Mouse (Mus musculus) ovary, postnatal 14 days (tissue): ENCODE measurements around the gene Ttc23l.
"Not testable (repeated sequence)": the region's sequence is repeated elsewhere in the genome, so short reads cannot be mapped to it uniquely, and the experiment has no call there.

Experiments
- DNase-seq: peaks from one replicate; pipeline ENCODE4 v3.0.0; 2022; ENCODE audit warnings: low spot score

The Ttc23l gene

DNA sequence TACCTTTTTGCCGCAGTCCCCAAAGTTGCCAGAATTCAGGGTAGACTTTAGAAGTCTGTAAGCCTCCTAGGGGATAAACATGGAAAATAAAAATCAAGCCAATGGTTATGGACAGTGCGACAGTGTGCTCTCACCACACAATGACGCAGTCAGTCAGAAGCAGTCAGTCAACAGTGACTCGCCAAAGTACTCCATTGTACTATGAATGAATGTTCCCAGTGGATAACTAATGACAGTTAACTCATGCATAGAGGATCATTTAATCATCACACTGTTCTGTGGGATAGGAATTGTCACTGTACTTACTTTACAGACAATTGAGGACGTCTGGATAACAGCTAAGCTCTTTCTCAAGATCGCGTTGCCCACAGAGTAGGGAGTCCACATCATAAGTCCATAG lies 43.3 kb downstream of the Ttc23l start:
- DNase-seq = no peak

DNA sequence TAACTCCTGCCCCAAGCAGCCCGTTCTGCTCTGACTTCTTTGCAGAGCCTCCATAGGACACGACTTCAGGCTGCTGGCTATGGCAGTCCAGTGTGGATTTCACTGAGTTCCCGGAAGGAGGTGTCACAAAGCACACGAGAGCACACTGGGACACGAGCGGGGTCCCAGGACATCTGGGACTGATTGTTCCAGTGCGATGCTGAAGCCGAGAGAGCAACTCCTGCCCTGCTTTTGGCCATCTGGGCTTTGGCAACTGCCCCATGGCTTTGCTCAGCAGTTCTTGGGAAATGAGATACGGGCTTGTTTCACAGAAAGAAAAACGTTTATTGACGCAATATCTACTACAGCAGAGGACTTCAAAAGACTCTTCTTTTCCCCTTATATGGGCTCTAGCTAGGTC lies 52.4 kb downstream of the Ttc23l start:
- DNase-seq = peak; percentile 34

DNA sequence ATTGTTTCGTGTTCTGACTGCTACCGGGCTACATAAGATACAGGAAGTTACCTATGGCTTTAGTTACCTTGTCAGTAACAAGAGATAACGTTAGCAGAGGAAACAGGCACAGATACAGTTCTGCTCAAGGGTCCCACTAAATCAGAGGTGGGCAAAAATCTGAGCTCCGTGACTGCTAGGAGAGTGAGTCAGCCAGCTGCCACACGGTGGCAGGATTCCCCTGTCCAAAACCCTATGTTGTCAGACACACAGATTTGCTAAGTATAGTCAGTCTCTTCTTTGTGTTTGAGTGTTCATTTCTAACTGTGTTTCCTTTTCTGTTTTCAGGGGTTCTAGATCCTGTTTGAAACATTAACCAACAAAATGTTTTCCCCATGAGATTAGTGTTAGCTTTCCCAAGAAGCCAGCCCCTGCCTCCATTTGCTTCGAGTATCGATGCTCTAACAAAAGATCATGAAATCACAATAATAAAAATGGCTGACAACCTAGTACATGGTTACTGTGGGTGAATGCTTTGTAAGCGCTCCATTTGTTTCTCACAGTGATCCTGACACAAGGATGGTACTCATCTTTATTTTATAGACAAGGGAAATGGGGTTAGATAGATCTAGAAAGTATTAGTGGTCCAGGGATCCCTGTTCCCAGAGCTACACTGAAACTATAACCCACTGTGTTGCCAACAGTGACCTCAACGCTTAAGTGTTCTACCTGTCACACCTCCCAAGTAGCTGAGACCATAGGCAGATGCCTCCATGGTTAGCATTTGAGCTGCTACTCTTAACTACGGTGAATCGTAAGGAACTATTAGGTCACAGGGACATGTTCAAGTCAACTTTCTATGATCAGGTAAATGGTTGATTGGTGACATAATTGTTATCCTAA lies 57.4 kb downstream of the Ttc23l start:
- DNase-seq = peak; percentile 43

DNA sequence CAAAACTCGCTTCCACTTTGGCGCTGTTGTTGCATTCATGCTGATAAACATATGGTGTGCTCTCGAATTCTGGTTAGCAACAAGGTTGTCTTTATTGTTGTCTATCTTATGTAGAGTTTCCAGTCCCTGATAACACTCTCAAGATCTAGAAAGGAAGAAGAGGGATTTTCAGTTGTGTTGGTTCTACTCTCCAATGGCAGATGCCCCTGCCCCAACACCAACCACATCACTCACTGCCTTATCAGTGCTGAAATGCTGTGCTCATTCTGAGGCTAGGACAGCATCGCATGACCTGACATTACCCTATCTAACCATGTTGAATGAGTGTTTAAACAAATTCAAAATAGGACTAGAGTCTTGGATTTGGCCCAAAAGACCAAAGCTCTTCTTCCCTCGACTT lies 58.4 kb downstream of the Ttc23l start:
- DNase-seq = no peak

DNA sequence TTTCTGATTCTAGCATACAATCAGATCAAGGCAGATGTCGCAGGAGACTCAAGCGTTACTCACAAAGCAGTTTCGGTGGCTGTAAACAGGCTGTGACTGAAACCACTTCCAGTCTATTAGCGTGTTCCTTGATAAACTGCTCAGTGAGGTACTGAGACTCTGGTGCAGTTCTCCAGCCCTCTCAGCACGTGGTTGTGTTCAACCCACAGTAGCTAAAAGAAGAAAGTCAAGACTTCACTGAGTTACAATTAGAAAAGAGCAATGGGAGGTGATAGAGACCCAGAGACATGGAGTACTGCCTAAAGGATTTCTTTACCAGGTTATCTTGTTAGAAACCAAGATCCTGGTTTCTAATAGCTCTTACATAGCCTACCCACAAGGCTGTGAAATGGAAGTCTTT lies 58.9 kb downstream of the Ttc23l start:
- DNase-seq = no peak

DNA sequence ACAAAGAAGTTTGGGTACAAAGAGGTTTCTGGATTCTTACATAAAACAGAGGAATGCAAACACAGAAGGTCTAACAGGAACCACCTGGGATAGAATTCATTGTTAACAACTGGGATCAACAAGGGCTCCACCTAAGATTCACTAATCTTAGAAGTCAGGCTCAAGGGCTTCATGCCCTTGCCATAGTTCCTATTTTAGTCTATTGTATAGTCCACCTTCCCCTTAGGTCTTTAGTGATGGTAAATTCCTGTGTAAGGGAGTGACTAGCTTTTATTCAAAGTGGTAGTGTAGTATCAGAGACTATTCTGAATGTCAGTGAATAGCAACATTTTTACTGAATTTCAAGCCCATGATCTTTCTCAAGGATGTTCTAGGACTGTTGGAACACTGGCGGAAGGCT lies 61.8 kb downstream of the Ttc23l start:
- DNase-seq = not testable (repeated sequence)

DNA sequence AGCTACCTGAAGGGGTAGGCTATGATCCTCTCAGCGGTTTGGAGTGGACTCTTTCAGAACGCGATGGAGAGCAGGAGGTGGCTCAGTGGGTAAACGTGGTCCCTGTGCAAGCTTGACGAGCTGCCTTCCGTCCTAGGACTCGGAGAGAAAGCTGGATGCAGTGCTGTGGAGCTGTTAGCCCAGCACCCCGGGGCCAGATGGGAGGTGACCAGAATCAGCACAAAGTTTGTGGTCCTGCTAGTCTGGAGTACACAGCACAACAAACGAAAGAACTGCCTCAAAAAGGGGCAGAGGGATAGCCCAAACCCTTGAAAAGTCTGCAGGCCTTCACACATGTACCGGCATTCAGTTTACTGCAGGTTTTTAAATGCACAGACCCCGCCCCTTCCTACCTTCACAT lies 62.5 kb downstream of the Ttc23l start:
- no peak for DNase-seq

DNA sequence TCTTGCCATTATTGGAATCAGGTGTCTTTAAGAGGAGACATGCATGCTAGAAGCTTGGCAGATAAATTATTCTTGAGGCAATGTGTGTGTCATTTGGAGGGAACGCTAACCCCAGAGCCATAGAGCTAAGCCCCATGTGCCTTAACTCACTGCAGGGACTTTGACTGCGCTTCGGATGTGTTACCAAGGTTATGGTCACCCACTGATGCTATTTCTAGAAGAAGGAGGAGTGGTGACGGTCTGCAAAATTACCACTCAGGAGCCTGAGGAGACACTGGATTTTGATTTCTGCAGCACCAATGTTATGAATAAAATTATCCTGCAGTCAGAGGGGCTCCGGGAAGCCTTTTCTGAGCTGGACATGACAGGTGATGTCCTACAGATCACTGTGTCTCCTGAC lies 68.4 kb downstream of the Ttc23l start:
- DNase-seq = no peak

DNA sequence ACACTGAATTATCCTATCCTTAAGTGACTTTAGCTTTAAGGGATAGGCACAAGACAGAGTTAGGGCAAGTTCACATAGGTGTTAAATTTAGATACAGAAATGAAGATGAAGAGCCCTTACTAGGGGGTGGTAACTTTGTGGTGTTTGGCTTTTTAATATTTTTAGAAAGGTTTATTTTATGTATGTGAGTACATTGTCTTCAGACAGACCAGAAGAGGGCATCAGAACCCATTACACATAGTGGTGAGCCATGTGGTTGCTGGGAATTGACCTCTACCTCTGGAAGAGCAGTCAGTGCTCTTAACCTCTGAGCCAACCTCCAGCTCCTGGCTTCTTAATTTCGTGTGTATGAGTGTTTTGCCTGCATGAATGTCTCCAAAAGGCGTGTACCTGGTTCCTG lies 71.2 kb downstream of the Ttc23l start:
- no peak for DNase-seq

DNA sequence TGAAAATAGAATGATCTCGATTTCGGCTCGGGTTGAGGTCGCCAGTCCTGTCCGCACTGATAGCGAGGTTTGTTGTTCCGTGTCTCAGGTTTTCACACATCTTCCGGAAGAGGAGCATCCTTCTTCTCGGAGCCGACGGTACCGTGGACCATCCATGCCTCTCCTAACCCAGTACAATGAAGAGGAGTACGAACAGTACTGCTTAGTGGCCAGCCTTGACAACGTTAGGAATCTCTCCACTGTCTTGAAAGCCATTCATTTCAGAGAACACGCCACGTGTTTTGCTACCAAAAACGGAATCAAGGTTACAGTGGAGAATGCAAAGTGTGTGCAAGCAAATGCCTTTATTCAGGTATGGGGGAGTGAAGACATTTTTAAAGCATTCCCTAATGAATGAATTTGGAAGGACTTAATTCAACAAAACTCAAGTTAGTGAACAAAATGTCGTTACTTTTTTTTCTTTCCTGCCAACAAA lies 72.1 kb downstream of the Ttc23l start:
- no peak for DNase-seq

DNA sequence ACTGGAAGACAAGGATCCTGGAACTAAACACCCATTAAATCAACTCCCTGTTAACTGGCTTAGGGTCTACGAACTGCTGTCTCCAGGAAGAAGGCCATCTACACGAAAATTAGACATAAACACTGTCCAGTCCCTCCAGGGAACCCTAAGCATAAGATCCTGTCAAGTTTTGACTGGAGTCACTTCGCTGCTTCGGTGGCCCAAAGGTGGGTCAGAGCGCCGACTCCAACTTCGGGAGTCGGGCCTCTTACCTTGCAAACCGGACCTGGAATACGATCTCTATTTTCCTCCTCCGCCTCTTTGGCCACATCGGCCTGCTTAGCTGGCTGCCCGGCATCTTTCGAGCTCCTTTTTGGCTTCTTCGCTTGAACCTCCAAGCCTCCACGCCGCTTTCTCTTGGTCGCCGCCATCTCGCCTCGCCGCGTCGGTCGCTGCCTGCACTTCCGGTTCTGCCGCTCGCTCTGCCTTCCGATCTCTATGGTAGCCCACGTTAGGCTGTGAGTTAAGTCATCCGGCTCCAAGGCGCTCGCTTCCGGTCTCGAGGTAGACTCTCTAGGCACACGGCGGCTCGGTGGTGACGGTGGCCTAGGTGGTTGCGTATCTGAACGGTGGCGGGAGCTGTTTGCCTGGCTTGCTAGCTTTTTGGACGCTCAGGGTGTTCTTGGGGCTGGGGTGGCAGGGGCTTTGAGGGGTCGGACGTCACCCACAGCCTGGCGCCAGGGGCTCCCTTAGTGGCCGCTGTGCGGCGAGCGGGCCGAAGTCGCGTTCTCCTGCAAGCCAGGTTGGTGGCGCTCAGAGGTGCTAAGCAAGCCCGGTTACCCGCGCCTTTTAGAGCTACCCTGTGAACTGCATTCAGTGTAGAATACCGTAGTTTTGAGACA lies 72.7 kb downstream of the Ttc23l start, which contains the start of the genes Brix1 and Rad1:
Gene Brix1 (minus strand): TSS at position 464 of the 881 bp plus-strand sequence.
Gene Rad1 (plus strand): TSS at position 535 of the 881 bp plus-strand sequence.
- peak; percentile 87 for DNase-seq

DNA sequence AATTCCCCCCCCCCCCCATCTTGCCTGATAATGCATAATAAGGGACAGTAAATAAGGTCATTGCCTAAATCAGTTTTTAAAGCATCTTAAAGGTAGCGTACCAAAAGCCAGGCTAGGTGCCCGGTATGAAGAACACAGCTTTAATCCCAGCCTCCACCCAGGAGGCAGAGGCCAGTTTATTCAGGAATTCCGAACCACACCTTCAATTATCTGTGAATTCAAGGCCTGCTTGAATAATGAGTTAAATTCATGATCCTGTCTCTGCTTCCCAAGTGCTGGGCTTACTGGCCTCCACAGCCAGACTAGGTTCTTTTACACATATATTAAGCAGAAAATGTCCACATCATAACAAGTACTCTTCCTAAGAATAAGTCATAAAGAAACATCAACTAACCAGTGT lies 87.5 kb downstream of the Ttc23l start:
- no peak for DNase-seq

DNA sequence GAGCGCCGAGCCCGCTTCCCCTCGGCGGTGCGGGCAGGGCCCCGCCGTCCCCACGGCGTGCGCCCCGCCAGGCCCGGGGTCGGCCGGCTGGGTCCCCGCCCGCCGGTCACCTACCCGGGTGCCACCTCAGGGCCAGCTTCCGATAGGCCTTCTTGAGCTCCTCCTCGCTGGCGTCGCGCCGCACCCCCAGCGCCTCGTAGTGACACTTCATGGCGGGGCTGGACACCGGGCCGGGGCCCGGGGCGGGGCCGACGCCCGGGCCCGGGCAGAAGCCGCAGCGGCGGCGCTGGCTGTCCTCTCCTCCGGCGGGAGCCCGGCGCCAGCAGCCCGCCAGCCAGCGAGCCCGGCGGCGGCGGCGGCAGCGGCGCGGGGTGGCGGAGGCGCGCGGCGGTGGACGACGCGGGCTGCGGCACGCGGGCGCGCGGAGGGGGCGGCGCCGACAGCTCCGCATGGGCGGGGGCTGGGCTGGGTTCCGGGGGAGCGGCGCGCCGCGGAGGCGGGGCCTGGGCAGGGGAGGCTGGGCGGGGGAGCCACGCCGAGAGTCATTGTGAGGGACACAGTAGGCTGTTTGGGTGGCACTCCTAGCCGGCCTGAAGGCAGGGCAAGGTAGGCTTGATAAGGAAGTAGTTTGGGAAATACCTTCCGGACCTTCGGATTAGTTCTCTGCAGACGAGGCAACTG lies 88.2 kb downstream of the Ttc23l start, which contains the start of gene Dnajc21:
Gene Dnajc21 (minus strand): TSS at position 366 of the 681 bp plus-strand sequence.
- DNase-seq = peak; percentile 67

DNA sequence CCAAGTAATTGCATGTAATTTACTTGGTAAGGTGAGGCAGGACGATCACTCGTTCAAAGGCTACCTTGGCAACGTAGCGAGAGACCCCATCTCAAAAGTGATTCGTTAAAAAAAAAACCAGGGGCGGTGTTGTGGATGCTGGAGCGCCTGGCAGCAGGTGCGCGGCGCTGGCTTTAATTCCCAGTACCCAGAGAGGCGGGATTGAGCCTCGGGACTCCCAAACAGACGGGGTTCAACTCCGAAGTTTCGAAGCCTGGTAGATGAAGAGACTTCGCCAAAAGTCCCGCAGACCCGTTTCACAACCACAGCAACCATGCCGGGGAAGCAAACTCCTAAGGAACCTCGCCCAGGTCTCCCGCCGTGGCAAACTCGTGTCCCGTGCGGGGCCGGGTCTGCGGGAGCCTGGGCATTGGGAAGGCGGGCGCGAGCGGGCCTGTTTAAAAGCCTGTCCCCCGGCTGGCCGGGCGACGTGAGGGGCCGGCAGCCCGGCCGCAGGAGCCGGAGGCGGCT lies 88.8 kb downstream of the Ttc23l start:
- DNase-seq = no peak

DNA sequence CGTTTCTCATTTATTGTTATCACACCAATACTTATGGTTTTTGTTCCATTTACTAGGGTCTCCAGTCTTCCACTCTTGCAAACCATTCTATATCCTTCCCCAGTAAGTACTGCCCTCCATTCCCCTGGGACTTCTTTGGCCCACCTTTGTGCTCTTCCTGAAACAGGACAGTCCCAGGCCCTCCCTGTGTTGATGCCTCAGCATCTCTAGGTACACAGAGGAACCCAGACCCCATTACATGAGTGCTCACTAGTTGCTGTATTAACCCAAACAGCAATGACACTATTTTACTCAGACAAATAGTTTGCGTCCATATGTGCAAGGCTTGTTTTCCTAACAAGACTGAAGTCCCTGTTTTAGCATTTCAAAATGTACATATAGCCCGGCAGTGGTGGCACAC lies 89.7 kb downstream of the Ttc23l start:
- DNase-seq = no peak

DNA sequence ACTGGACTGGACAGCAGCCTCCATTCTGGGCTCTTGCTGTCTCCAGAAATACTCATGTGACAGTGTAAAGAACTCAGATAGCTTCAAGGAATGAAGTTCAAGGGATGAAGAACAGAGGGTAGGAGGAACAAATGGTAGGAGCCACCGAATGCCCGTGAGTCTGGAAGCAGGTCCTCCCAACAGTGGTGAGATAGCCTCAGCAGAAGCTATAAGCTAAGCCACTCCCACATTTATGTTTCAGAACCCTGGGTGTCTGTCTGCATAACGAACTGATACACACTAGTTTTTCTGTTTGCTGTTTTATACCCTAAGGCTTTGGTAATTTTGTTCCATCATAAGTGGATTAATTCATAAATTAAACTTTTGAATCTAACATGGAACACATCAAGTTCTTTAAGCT lies 93.8 kb downstream of the Ttc23l start:
- DNase-seq = no peak

DNA sequence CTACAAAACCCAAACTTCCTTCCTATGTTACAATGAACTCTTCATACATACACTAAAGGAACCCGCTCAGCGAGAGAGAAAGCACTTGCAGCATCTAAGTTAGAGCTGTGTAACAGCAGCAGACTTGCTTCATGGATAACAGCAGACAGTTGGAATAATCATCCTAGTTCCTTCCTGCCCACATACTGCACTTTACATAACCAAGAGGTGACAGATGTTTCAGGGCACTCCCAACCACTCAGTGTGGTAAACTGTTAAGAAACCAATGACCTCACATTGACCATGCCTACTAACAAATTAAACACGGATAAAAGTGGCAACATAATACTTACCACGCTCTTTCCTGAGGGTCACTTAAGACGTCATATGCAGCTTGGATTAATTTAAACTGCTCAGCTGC lies 94.9 kb downstream of the Ttc23l start:
- no peak for DNase-seq

DNA sequence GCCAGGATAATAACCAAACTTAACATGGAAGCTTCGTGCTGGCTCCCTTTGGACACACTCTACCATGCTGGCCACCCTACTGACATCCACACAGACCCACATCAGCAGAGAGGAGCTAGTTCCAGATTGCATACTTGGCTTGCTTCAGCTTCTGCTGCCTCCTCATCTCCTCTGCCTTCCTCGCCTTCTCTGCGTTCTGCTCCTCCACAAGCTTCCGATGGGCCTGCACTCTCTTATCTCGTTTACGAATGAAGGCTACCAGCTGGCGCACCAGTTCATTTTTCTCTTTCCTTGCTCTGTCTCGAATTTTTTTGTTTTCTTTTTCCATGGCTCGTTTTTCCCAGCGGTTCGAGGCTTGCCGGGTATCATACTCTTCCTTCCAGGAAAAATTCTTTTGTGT lies 97.5 kb downstream of the Ttc23l start:
- no peak for DNase-seq
